Mouse (Mus musculus) hindbrain, postnatal 0 days (tissue): ENCODE results near the gene Pus7l. TPM values are rescaled to one million over a fixed set of nuclear protein-coding genes. Genes with fewer than 3 reads are reported as not detected.

ENCODE experiments used
- ATAC-seq: fragments of 200-750 bp; cut with Nextera tagmentation; 2 replicates; pipeline ENCODE4 v1.8.0; 2017; ENCODE audit warnings: mild to moderate bottlenecking, moderate TSS enrichment, moderate library complexity
- DNase-seq: peaks from one replicate; pipeline ENCODE4 v3.0.0-alpha.2; 2015; ENCODE audit warnings: low spot score
- H3K27ac ChIP-seq: fragments of 300-500 bp; sonication (generic); 2 replicates; pipeline ENCODE4 v1.5.1; 2014; ENCODE audit warnings: mild to moderate bottlenecking
- H3K27me3 ChIP-seq: fragments of 300-500 bp; sonication (generic); 2 replicates; pipeline ENCODE4 v1.6.1; 2014; ENCODE audit warnings: low read length, mixed read lengths; ENCODE audit not compliant: insufficient read depth
- H3K36me3 ChIP-seq: fragments of 300-500 bp; sonication (generic); 2 replicates; pipeline ENCODE4 v1.6.1; 2014; ENCODE audit warnings: low read length, mixed read lengths; ENCODE audit not compliant: insufficient read depth
- H3K4me1 ChIP-seq: fragments of 300-500 bp; sonication (generic); 2 replicates; pipeline ENCODE4 v1.6.1; 2014; ENCODE audit warnings: antibody characterized with exemption, low read length, mixed read lengths; ENCODE audit not compliant: insufficient read depth
- H3K4me2 ChIP-seq: fragments of 300-500 bp; sonication (generic); 2 replicates; pipeline ENCODE4 v1.6.1; 2014; ENCODE audit warnings: low read depth, mild to moderate bottlenecking, low read length, moderate library complexity, mixed read lengths
- H3K4me3 ChIP-seq: fragments of 300-500 bp; sonication (generic); 2 replicates; pipeline ENCODE4 v1.5.1; 2014; ENCODE audit warnings: low read length
- H3K9ac ChIP-seq: fragments of 300-500 bp; sonication (generic); replicated peaks from 2 replicates; pipeline ENCODE4 v1.6.1; 2014; ENCODE audit warnings: mild to moderate bottlenecking, low read length, moderate library complexity, mixed read lengths
- H3K9me3 ChIP-seq: fragments of 300-500 bp; sonication (generic); 2 replicates; pipeline ENCODE4 v1.6.1; 2016; ENCODE audit warnings: low read length, mixed read lengths
- CTCF ChIP-seq: IDR thresholded peaks from 2 replicates; pipeline ENCODE4 v1.5.1; 2016; ENCODE audit warnings: antibody characterized with exemption, control low read depth, low read depth
- WGBS: fragments of 180-500 bp; shearing (Covaris S2); extraction: QIAGEN DNeasy Blood & Tissue Kit; methylation state at CpG from one replicate; pipeline ENCODE4 v1.1.7; 2014; 5-methylcytosine and 5-hydroxymethylcytosine counted together
- polyA plus RNA-seq: library from polyadenylated mRNA; unstranded; fragments of >200 nt; fragmentation: Nextera tagmentation; extraction: Ambion mirVana; gene quantifications from 2 replicates; pipeline ENCODE4 v1.2.1, GENCODE M21; 2015
- total RNA-seq: library from RNA; depleted of rRNA; stranded (reverse); fragments of >200 nt; gene quantifications from 2 replicates; pipeline ENCODE4 v1.2.3, GENCODE M21; 2014

Pus7l gene
- total and polyA plus RNA-seq, 2 experiments from 2014 or later, result 3.7 to 4.8 TPM

DNA sequence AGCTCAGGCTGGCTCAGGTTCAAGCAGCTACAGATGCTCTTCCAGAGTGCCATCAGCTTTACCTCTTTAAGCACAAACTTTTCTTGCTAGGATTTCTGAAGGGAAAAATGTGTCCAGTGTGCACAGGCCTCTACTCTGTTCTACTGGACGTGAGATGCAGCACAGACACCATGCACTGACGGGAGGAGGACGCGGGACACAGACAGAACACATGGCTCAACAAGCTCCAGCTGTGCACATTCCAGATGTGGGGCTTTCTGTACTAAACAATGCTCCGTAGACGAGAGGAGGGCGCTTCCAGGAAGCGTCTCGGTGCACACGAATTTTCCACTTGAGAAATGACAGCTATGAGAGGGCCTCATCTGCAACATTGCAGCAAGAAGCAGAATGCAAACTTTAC lies 39.8 kb upstream of the Pus7l start:
- DNase-seq (no peak), ATAC-seq (no peak)
- no peak overlapping the region for H3K4me3 ChIP-seq
- TF ChIP-seq CTCF, result no peak
- H3K4me1 ChIP-seq, result no peaks in the 10 kb centered on the region
- H3K27me3 ChIP-seq, result no peaks in the 10 kb centered on the region
- no peak overlapping the region for H3K4me2 ChIP-seq
- H3K9ac ChIP-seq, result no peak overlapping the region
- peaks cover 55% of the 10 kb centered on the region for H3K36me3 ChIP-seq
- 84% methylated on average over 10 of the region's 10 CpGs for WGBS
- no peak overlapping the region for H3K27ac ChIP-seq
- no peaks in the 10 kb centered on the region for H3K9me3 ChIP-seq

DNA sequence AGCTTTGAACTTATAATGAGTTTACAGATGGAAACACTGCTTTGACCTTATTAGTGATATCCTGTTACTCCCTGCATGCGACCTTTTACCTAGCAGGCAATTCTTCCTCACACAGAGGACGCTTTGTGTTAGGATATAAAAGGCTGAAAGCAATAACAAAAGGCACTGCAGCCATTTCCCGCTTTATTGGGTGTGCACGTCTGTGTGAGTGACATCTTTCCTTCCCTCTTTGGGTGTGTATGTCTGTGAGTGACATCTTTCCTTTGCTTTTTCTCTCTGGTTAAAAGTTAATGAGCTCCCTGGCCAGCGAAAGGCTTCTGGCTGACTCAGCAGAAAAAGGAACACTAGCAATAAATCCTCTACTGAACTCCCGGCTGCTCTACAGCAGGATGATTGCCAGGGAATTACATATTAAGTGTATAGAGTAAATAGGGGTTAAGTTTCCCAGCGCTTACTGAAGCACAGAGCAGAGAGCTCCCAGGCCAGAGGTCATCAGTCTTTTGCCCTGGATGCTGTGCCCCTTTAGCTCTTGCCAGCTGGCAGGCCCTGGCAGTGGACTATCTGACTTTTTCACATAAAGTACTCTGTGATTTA lies 38.8 kb upstream of the Pus7l start:
- peaks cover 55% of the 10 kb centered on the region for H3K36me3 ChIP-seq
- no peak for DNase-seq
- 40% methylated on average over 7 of the region's 7 CpGs for WGBS
- no peak overlapping the region for H3K4me2 ChIP-seq
- no peak for ATAC-seq
- no peak overlapping the region for H3K9ac ChIP-seq
- no peaks in the 10 kb centered on the region for H3K9me3 ChIP-seq
- H3K4me1 ChIP-seq, result no peaks in the 10 kb centered on the region
- H3K4me3 ChIP-seq, result no peak overlapping the region
- no peaks in the 10 kb centered on the region for H3K27me3 ChIP-seq
- H3K27ac ChIP-seq, result no peak overlapping the region
- TF ChIP-seq CTCF, result no peak

GRCm38 (mm10) chr15:94574566-94575268 lies 31.4 kb upstream of the Pus7l start:
- ATAC-seq, result no peak
- H3K27ac ChIP-seq, result no peak overlapping the region
- H3K4me1 ChIP-seq, result no peaks in the 10 kb centered on the region
- no peaks in the 10 kb centered on the region for H3K9me3 ChIP-seq
- DNase-seq, result no peak
- 61% methylated on average over 4 of the region's 4 CpGs for WGBS
- no peak overlapping the region for H3K4me3 ChIP-seq
- H3K9ac ChIP-seq, result no peak overlapping the region
- H3K4me2 ChIP-seq, result no peak overlapping the region
- no peaks in the 10 kb centered on the region for H3K27me3 ChIP-seq
- no peak for TF ChIP-seq CTCF
- no peaks in the 10 kb centered on the region; the same call in 1 of the 2 replicates for H3K36me3 ChIP-seq

- no peak overlapping the region for H3K27ac ChIP-seq
- H3K36me3 ChIP-seq, result no peaks in the 10 kb centered on the region
- H3K9ac ChIP-seq, result no peak overlapping the region
- ATAC-seq (no peak), DNase-seq (peak; percentile 5)
- no peak overlapping the region for H3K4me3 ChIP-seq
- H3K4me2 ChIP-seq, result no peak overlapping the region
- no peaks in the 10 kb centered on the region for H3K4me1 ChIP-seq
- H3K9me3 ChIP-seq, result no peaks in the 10 kb centered on the region
- no peaks in the 10 kb centered on the region for H3K27me3 ChIP-seq
- 69% methylated on average over 7 of the region's 8 CpGs for WGBS
- peak; percentile 49 for TF ChIP-seq CTCF
Observed at GRCm38 (mm10) chr15:94572746-94573145, 29.4 kb upstream of the Pus7l start.

GRCm38 (mm10) chr15:94571501-94571900 lies 28.2 kb upstream of the Pus7l start:
- H3K9ac ChIP-seq, result no peak overlapping the region
- peak; percentile 40 for DNase-seq
- H3K27ac ChIP-seq, result no peak overlapping the region
- no peaks in the 10 kb centered on the region for H3K9me3 ChIP-seq
- no peak for ATAC-seq
- no peaks in the 10 kb centered on the region for H3K36me3 ChIP-seq
- H3K27me3 ChIP-seq, result no peaks in the 10 kb centered on the region
- H3K4me3 ChIP-seq, result no peak overlapping the region
- WGBS, result 74% methylated on average over 4 of the region's 4 CpGs
- no peaks in the 10 kb centered on the region for H3K4me1 ChIP-seq
- no peak overlapping the region for H3K4me2 ChIP-seq
- TF ChIP-seq CTCF, result no peak

GRCm38 (mm10) chr15:94568496-94569182 lies 25.3 kb upstream of the Pus7l start:
- H3K27ac ChIP-seq, result no peak overlapping the region
- no peaks in the 10 kb centered on the region for H3K9me3 ChIP-seq
- H3K4me3 ChIP-seq, result no peak overlapping the region
- no peaks in the 10 kb centered on the region for H3K36me3 ChIP-seq
- 88% methylated on average over 10 of the region's 10 CpGs for WGBS
- ATAC-seq (no peak), DNase-seq (no peak)
- H3K9ac ChIP-seq, result no peak overlapping the region
- no peaks in the 10 kb centered on the region for H3K4me1 ChIP-seq
- TF ChIP-seq CTCF, result no peak
- no peak overlapping the region for H3K4me2 ChIP-seq
- no peaks in the 10 kb centered on the region for H3K27me3 ChIP-seq
